Mouse (Mus musculus) left cerebral cortex, postnatal 25 days (tissue): ENCODE data around the gene Tlcd2. TPM values are rescaled to one million over a fixed set of nuclear protein-coding genes. Genes with fewer than 3 reads are reported as not detected.
"Not testable (repeated sequence)": the region's sequence is repeated elsewhere in the genome, so short reads cannot be mapped to it uniquely, and the experiment has no call there.

Source experiments
- DNase-seq, 2 experiments: peaks; one replicate each; pipeline ENCODE4 v3.0.0; 2022; ENCODE audit warnings: low spot score in 2 of 2, mixed read lengths in 1 of 2
- intact Hi-C: fragments of 180-260 bp; cut with DNase I; formaldehyde crosslinking; loops from one replicate; pipeline ENCODE4 v1.15.1; 2025
- total RNA-seq, 2 experiments: library from RNA; stranded (reverse); gene quantifications; 2 replicates each; pipeline ENCODE4 v1.2.3; 2021

Gene Tlcd2
- total RNA-seq, 2 experiments from 2014 or later = 0.69 to 0.80 TPM

DNA sequence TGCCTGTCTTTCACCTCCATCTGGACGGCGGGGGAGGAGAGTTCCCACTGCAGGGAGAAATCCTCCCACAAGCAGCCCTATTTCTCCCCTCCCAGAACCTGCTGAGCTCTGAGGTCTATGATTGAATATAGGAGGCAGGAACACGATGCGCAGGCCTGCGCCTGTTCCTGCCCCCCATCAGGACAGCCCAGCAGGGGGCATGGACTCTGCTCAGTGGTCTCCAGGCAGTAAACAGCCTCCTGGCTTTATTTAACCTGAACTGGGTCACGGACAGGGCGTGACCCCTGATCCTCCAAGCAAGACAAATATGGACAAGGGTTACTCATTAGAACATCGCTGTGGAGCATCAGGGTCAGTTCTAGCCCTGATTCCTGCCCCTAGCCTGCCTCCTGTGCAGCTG, 17.8 kb upstream of the Tlcd2 start:
- no peak for DNase-seq
- intact Hi-C loops = no loop called here

DNA sequence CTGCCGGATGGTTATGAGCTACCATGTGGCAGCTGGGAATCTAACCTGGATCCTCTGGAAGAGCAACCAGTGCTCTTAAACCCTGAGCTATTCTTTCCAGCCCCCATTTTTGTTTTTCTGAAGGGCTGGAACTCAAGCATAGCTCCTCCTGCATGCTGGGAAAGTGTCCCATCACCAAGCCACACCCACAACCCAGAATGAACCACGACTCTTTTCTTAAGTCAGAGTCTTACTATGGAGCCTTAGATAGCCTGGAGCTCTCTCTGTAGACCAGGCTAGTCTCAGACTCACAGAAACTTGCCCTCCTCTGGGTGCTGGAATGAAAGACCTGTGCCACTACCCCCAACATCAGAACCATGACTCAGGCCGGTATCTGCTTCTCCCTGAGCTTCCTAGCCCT, 12.9 kb upstream of the Tlcd2 start:
- intact Hi-C loops = no loop called here

DNA sequence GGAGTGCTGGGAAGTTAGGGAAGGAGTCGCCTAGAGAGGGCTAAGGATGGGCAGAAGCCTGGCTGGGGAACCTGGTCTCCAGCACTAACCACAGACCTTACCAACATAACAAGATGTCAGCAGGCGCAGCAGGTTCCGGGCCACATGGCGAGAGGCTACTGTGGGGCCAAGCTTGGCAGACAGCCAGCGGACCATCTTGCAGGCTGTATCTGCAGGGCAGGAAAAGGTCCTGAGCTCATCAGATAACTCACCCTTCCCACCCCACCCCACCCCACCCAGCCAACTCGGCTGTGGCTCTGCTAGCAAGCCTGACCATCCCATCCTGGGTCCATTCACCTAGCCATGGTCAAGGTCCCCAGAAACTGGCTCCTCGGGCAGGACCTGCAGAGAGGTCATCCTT, 11.8 kb upstream of the Tlcd2 start:
- intact Hi-C loops = loop anchor here (5.0 kb wide), 1 partner anchor 37 kb away; no protein-coding TSS in a partner anchor
- no peak for DNase-seq

More for the DNA sequence above, 12.9 kb upstream of the Tlcd2 start:
- DNase-seq = no peak

DNA sequence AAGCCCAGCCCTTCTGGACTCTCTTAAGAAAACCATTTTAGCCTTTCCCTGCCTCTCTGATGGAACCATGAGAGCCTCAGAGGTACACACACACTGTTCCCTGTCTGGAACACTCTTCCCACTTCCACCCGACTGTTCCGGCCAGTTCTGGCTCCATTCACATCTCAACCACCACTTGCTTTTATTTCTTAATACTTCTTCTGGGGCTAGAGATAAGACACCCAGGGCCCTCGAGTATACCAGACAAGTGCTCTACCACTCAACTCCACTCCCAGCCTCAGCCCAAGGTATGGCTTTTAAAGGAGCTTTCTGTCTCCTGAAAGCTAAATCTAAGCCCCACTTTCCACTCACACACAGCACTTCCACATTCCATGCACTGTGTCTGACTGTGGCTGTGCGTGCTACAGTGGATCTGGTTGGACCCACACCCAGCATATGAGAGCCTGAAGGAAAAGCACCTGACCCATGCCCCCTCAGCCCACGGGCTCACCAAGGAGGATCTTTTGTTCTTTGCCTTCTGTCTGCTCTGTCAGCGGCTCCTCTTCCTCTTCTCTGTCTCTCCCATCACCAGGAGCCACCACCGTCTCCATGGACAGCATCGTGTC, 11.1 kb upstream of the Tlcd2 start:
- intact Hi-C loops = loop anchor here (5.0 kb wide), 1 partner anchor 38 kb away; no protein-coding TSS in a partner anchor
- no peak for DNase-seq

GRCm38 (mm10) chr11:75450936-75451335, 10.6 kb upstream of the Tlcd2 start:
- no peak for DNase-seq
- intact Hi-C loops = loop anchor here (5.0 kb wide), 1 partner anchor 39 kb away; no protein-coding TSS in a partner anchor

- DNase-seq = no peak
- intact Hi-C loops = loop anchor here (5.0 kb wide), 1 partner anchor 40 kb away; no protein-coding TSS in a partner anchor
These were observed 9.4 kb upstream of the Tlcd2 start for GRCm38 (mm10) chr11:75452081-75452480.

GRCm38 (mm10) chr11:75452812-75453557, 8.5 kb upstream of the Tlcd2 start:
- intact Hi-C loops = loop anchor here (5.0 kb wide), 1 partner anchor 41 kb away; no protein-coding TSS in a partner anchor
- DNase-seq = no peak

- peak; percentile 91 to 95 for DNase-seq
- intact Hi-C loops = loop anchor here (5.0 kb wide), 1 partner anchor 42 kb away; no protein-coding TSS in a partner anchor
These were observed 7.3 kb upstream of the Tlcd2 start, which contains the start of gene Wdr81 for GRCm38 (mm10) chr11:75453991-75454930. TSS of gene Wdr81 (minus strand) at chr11:75454717.

GRCm38 (mm10) chr11:75455041-75455736, 6.3 kb upstream of the Tlcd2 start:
- intact Hi-C loops = no loop called here
- DNase-seq = no peak

DNA sequence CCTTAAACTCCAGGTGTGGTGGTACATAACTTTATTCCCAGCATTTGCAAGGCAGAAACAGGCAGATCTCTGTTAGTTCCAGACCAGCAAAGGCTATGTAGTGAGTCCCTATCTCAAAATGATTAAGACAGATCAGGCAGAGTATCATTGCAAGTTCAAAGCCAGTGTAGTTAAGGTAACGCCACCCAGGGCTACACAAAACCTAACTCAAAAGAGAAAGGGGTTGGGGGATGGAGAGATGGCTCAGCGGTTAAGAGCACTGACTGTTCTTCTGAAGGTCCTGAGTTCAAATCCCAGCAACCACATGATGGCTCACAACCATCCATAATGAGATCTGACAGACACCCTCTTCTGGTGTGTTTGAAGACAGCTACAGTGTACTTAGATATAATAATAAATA, 5.5 kb upstream of the Tlcd2 start:
- DNase-seq, intact Hi-C loops: not testable (repeated sequence)

DNA sequence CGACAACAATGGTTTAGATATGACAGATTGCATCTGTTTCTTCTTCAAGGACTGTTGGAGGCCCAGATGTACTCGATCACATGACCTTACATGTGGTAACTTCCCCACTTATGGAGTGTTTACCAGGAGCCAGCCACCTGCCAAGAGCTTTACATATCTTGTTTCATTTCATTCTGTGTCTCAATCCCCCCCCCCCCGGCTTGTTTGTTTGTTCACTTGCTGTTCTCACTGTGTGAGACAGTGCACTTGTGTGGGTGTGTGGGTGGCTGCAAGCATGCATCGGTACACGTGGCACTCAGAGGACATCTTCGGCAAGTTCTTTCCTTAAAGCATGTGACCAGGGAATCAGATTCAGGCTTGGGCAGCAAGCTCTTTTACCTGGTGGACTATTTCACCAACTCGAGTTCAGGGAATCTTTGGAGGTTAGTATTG, 5.1 kb upstream of the Tlcd2 start:
- intact Hi-C loops = no loop called here

DNA sequence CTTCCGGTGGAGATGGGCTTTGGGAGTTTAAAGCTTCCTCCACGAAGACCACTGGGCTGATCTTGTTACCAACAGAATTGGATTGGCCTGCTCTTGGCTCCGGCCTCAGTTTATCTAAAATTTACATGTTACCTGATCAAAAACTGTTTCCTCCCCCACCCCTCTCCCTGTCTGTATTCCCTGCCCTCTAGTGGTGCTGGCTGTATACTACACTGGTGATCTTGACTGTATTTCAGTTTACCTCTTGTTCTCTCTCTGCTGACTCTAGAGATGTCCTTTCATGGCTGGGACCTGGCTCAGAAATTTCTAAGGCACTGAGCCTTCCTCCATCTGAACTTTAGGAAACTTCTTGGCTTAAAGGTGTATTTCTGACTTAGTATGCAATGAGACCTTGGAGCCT, 3.3 kb upstream of the Tlcd2 start:
- intact Hi-C loops = no loop called here
- no peak for DNase-seq

More for the DNA sequence above, 5.1 kb upstream of the Tlcd2 start:
- DNase-seq = no peak

DNA sequence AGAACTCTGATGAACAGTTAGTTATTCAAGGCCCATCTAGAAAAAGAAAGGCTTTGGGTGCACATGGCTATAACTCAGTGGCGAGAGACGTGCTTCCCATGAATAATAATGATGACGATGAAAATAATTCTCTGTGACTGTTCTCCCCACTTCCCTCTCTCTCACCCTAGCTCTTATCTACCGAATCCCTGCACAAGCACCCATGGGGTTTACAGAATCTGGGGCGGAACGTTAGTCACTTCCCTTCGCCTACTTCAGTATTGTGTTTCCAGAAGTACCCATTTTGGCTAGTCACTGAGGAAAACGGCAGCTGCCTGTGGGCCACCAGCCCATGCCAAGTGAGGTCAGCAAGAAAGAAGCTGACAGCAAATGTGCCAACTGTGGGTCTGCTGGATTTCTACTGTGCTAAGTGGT, 2.9 kb upstream of the Tlcd2 start:
- intact Hi-C loops = no loop called here
- peak in 1 of 2 experiments; percentile 57 for DNase-seq

- intact Hi-C loops = no loop called here
- no peak for DNase-seq
These were observed 2.3 kb upstream of the Tlcd2 start for GRCm38 (mm10) chr11:75459141-75459711.

GRCm38 (mm10) chr11:75459751-75460102, 1.8 kb upstream of the Tlcd2 start:
- DNase-seq = no peak
- intact Hi-C loops = loop anchor here (2.0 to 5.0 kb wide), 2 partner anchors 267 to 287 kb away; partner anchors contain the start of genes Dph1 and Rtn4rl1

GRCm38 (mm10) chr11:75460103-75460843, 1.2 kb upstream of the Tlcd2 start:
- intact Hi-C loops = loop anchor here (2.0 to 5.0 kb wide), 2 partner anchors 268 to 287 kb away; partner anchors contain the start of genes Dph1 and Rtn4rl1
- peak; percentile 90 to 97 for DNase-seq

DNA sequence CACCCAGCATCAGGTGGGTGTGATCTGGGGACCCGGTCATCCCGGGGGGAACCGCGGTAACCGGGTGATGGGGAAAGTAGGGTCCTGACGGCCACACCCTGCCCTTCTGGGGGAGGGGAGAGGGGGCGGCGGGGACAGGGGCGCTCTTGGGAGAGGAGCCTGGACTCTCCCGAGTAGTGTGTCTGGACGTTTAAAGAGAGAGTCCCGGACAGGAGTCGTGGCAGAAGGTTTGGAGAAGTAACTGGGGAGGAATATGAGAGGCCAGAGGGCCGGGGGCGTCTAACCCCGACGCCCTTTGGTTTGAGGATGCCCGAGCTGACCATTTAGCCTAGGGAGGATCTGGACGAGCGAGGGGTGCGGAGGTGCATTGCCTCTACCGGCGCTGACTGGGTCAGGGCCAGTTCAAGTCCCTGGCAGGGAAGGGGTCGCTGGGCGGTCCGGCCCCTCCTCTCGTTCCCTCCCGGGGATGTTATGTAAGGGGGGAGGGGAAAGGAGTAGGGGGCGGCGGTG, 283 bp downstream of the Tlcd2 start:
- intact Hi-C loops = loop anchor here (2.0 to 5.0 kb wide), 2 partner anchors 269 to 289 kb away; partner anchors contain the start of genes Dph1 and Rtn4rl1
- no peak for DNase-seq
